Mouse (Mus musculus) thymus, adult 2 months (tissue): ENCODE results near the gene Tssk2.
A peak's percentile ranks its signal among the peaks of the same experiment; 100 is the strongest.

ENCODE experiments used
- CTCF ChIP-seq: fragments of 200-500 bp; IDR thresholded peaks from 2 replicates; pipeline ENCODE4 v1.5.1; 2012; ENCODE audit warnings: mild to moderate bottlenecking, control low read depth, low read length, moderate library complexity, borderline replicate concordance; ENCODE audit not compliant: control insufficient read depth, poor library complexity, insufficient read depth; ENCODE audit errors: extremely low read depth
- POLR2A ChIP-seq: fragments of 200-500 bp; IDR thresholded peaks from 2 replicates; pipeline ENCODE4 v1.6.1; 2012; ENCODE audit warnings: mild to moderate bottlenecking, low read length, control low read depth, moderate library complexity; ENCODE audit not compliant: control insufficient read depth, poor library complexity, insufficient read depth; ENCODE audit errors: extremely low read depth

DNA sequence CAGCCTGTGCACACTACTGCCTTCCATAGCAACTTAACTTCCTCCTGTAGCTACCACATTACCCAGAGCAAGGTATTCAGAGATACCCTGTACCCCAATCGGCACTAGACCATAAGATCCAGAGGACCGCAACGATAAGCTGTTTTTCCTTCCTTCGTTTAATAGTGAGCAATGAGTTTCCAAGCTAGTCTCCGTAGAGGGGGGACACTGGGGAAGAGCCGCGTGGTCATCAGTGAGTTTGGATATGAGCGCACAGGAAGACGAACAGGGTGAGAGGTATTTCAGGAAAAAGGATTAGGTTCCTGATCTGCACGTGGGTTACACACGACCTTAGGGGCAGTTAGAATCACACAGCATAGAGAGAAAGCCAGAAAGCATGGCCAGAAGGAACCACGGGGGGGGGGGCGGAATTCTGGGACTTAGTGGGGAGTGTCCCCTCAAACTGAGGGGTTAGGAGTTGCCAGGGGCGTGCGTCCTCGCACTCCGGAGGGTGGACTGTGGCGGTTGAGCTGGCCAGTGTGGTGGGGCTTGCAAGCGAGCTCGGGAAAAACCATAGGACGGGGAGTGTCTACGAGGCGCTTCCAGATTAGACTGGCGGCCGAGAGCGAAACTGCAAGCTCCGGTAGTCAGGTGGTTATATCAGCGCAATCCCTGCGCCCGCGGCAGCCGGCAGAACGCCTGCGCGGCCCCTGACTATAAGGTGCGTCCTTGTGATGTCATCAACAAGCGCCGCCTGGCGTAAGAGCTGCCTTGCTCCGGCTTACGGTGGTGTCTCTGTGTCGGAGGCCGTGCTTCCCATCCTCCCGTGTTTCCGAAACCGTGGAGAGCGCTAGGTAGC, 23.1 kb downstream of the Tssk2 start:
- peak; percentile 88 for TF ChIP-seq CTCF
- peak; percentile 63 for TF ChIP-seq POLR2A
